Comparison of ENCODE assay signal across 9 mouse cellular contexts in the genomic region with DNA sequence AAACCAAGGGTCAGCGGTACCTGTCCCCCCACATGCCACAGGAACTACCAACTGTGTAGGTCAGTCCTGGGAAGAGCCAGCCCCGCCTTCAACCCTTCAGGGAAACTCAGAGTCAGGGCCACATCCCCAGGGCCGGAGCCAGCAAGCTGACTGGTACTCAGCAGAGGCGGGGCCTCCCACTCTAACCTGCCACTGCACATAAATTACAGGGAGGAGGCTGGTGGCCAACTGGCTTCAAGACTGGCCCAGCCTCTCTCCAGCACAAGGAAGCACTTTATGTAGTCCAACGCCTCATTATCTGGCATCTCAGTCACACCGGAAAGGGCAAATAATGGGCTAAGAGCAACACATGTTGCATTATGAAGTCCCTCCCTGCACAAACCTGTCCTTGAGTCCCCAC. TPM values are rescaled to one million over a fixed set of nuclear protein-coding genes. Genes with fewer than 3 reads are reported as not detected.
DNase-seq lines count a peak whose midpoint lies in the region; ATAC-seq lines count a peak whose summit lies in the region.
"Had no signal": no experiment of that assay in that cellular context is flagged by ENCODE, and none has a peak within 500 bp of the region (broad histone marks: within the 10 kb centered on the region; RNA-seq: fewer than 3 reads in every experiment).

No protein-coding gene starts in this region.

- no peak overlapping the region for H3K4me2 ChIP-seq in heart, embryonic 11.5 days
- H3K4me2 ChIP-seq in kidney, embryonic 14.5 days (replicated peaks; ENCODE audit: low read depth, low read length), result no peak overlapping the region
- H3K4me2 ChIP-seq in neural tube, embryonic 15.5 days, result no peak overlapping the region

- 31% methylated on average over 6 of the region's 6 CpGs for WGBS in heart, embryonic 11.5 days (ENCODE audit: insufficient replicate concordance)
- WGBS in embryonic facial prominence, embryonic 10.5 days, result 36% methylated on average over 6 of the region's 6 CpGs
- 14% methylated on average over 6 of the region's 6 CpGs for WGBS in kidney, embryonic 14.5 days
- WGBS in neural tube, embryonic 15.5 days, result 25% methylated on average over 6 of the region's 6 CpGs

- no peak for DNase-seq in heart, adult 9 months (ENCODE audit: low spot score in 2 of 2)
- DNase-seq in embryonic facial prominence, embryonic 10.5 days (ENCODE audit: low spot score), result peak; percentile 48
- DNase-seq in left cerebral cortex, postnatal 14 days (ENCODE audit: low spot score in 2 of 2), result no peak
- DNase-seq in spleen, postnatal 10 days (ENCODE audit: low spot score in 2 of 2), result no peak
- DNase-seq in yolk sac, embryonic 10.5 days (ENCODE audit: low spot score), result no peak

- no peaks in the 10 kb centered on the region for H3K36me3 ChIP-seq in heart, embryonic 11.5 days (ENCODE audit: control insufficient read depth, insufficient read depth, low read length)
- H3K36me3 ChIP-seq in embryonic facial prominence, embryonic 10.5 days (replicated peaks), result no peaks in the 10 kb centered on the region
- no peaks in the 10 kb centered on the region for H3K36me3 ChIP-seq in kidney, embryonic 14.5 days (ENCODE audit: control insufficient read depth, insufficient read depth, low read length)
- no peaks in the 10 kb centered on the region for H3K36me3 ChIP-seq in neural tube, embryonic 15.5 days

- no peaks in the 10 kb centered on the region for H3K27me3 ChIP-seq in heart, embryonic 11.5 days (ENCODE audit: control insufficient read depth, insufficient read depth, low read length)
- H3K27me3 ChIP-seq in embryonic facial prominence, embryonic 10.5 days (replicated peaks; ENCODE audit: low read depth, poor library complexity, severe bottlenecking), result no peaks in the 10 kb centered on the region
- H3K27me3 ChIP-seq in kidney, embryonic 14.5 days (ENCODE audit: control insufficient read depth, insufficient read depth, low read length), result no peaks in the 10 kb centered on the region
- H3K27me3 ChIP-seq in neural tube, embryonic 15.5 days (replicated peaks), result no peaks in the 10 kb centered on the region

- no peak for ATAC-seq in heart, embryonic 11.5 days (replicated peaks; ENCODE audit: insufficient number of reproducible peaks, low FRiP score, low TSS enrichment)
- ATAC-seq in kidney, embryonic 14.5 days (ENCODE audit: low FRiP score, low TSS enrichment), result peak; percentile 32; the same call in 1 of the 2 replicates
- ATAC-seq in neural tube, embryonic 15.5 days (ENCODE audit: low FRiP score), result 0 out of 2 replicates have a peak, but pooled peaks have one; percentile 18

- H3K4me3 ChIP-seq in heart, embryonic 11.5 days (ENCODE audit: low read depth, low read length), result no peak overlapping the region
- H3K4me3 ChIP-seq in embryonic facial prominence, embryonic 10.5 days, result no peak overlapping the region
- no peak overlapping the region for H3K4me3 ChIP-seq in kidney, embryonic 14.5 days (ENCODE audit: low read length)
- no peak overlapping the region for H3K4me3 ChIP-seq in neural tube, embryonic 15.5 days (replicated peaks)
- H3K4me3 ChIP-seq: erythroblast, embryonic 14.5 days had no signal

- H3K27ac ChIP-seq in heart, embryonic 11.5 days (ENCODE audit: low read depth, low read length), result peak overlapping the region; percentile 92
- peak overlapping the region; percentile 42; the same call in 1 of the 2 replicates for H3K27ac ChIP-seq in embryonic facial prominence, embryonic 10.5 days (replicated peaks)
- peak overlapping the region; percentile 55; the same call in 1 of the 2 replicates for H3K27ac ChIP-seq in kidney, embryonic 14.5 days (ENCODE audit: low read depth, low read length)
- no peak overlapping the region for H3K27ac ChIP-seq in neural tube, embryonic 15.5 days (replicated peaks)

- no peaks in the 10 kb centered on the region for H3K9me3 ChIP-seq in heart, embryonic 11.5 days (replicated peaks; ENCODE audit: control insufficient read depth, low read length)
- no peaks in the 10 kb centered on the region for H3K9me3 ChIP-seq in embryonic facial prominence, embryonic 10.5 days
- no peaks in the 10 kb centered on the region for H3K9me3 ChIP-seq in kidney, embryonic 14.5 days (ENCODE audit: control insufficient read depth, low read length)
- no peaks in the 10 kb centered on the region for H3K9me3 ChIP-seq in neural tube, embryonic 15.5 days (replicated peaks)

- intact Hi-C loops in left cerebral cortex, postnatal 14 days (cut with DNase I), result no loop called here

- no peak overlapping the region for H3K9ac ChIP-seq in heart, embryonic 11.5 days (ENCODE audit: low read depth, low read length)
- H3K9ac ChIP-seq in kidney, embryonic 14.5 days (ENCODE audit: low read depth, low read length), result no peak overlapping the region
- no peak overlapping the region for H3K9ac ChIP-seq in neural tube, embryonic 15.5 days (replicated peaks)

- peaks cover 94% of the 10 kb centered on the region for H3K4me1 ChIP-seq in heart, embryonic 11.5 days (ENCODE audit: control insufficient read depth, insufficient read depth, low read length)
- H3K4me1 ChIP-seq in embryonic facial prominence, embryonic 10.5 days, result peaks cover 88% of the 10 kb centered on the region
- peaks cover 78% of the 10 kb centered on the region for H3K4me1 ChIP-seq in kidney, embryonic 14.5 days (ENCODE audit: control insufficient read depth, insufficient read depth, low read length)
- H3K4me1 ChIP-seq in neural tube, embryonic 15.5 days, result peaks cover 60% of the 10 kb centered on the region

RNA-seq across cellular contexts. Expression of gene Shb, which starts 22.1 kb away (rescaled TPM):
- 9.2 and 11.1 TPM in 2 replicates for polyA plus RNA-seq in heart, embryonic 11.5 days (2014; fragmentation: Nextera tagmentation; extraction: Ambion mirVana)
- 3.9 and 4.9 TPM in 2 replicates for polyA plus RNA-seq in embryonic facial prominence, embryonic 10.5 days (2016; fragmentation: Nextera tagmentation; extraction: Ambion mirVana)
- polyA plus RNA-seq in kidney, embryonic 14.5 days (2014; fragmentation: Nextera tagmentation; extraction: Ambion mirVana), result 6.0 and 6.1 TPM in 2 replicates
- 3.9 and 4.7 TPM in 2 replicates for polyA plus RNA-seq in neural tube, embryonic 15.5 days (2015; fragmentation: Nextera tagmentation; extraction: Ambion mirVana)
- total RNA-seq in left cerebral cortex, postnatal 14 days (2021), result 10 to 100 TPM; 12.1 to 15.0 TPM
